Mouse (Mus musculus): ENCODE measurements around the gene Baiap2l1. TPM values are rescaled to one million over a fixed set of nuclear protein-coding genes. Genes with fewer than 3 reads are reported as not detected.

Baiap2l1 gene
- total and polyA plus RNA-seq, 2 experiments: 7.7 to 7.9 TPM

- Histone ChIP-seq H3K4me1 (ENCODE audit: control insufficient read depth, insufficient read depth, low read length) (peaks cover 6% of the 10 kb centered on the region), H3K9ac (ENCODE audit: low read depth, low read length) (no peak overlapping the region), H3K27me3 (ENCODE audit: control insufficient read depth, insufficient read depth, low read length) (no peaks in the 10 kb centered on the region), H3K36me3 (ENCODE audit: control insufficient read depth, insufficient read depth, low read length) (no peaks in the 10 kb centered on the region), H3K79me2 (ENCODE audit: control insufficient read depth, insufficient read depth, low read length) (no peaks in the 10 kb centered on the region), H3K27ac (replicated peaks; ENCODE audit: insufficient read depth, low read depth, low read length) (no peak overlapping the region), H3K4me3 (ENCODE audit: insufficient read depth, low read depth, low read length) (no peak overlapping the region)
- 54% methylated on average over 11 of the region's 11 CpGs for WGBS
- no peak for DNase-seq (ENCODE audit: extremely low read depth, low read depth, low spot score)
- TF ChIP-seq CTCF (IDR thresholded peaks at IDR 0.05; ENCODE audit: low read depth, low read length) (no peak), POLR2A (IDR thresholded peaks at IDR 0.05; ENCODE audit: extremely low read depth, insufficient read depth, low read length) (no peak)
Measured at GRCm38 (mm10) chr5:144226220-144226619, 131.7 kb downstream of the Baiap2l1 start.

GRCm38 (mm10) chr5:144223899-144224816 lies 133.8 kb downstream of the Baiap2l1 start:
- Histone ChIP-seq H3K27me3 (ENCODE audit: control insufficient read depth, insufficient read depth, low read length) (no peaks in the 10 kb centered on the region), H3K36me3 (ENCODE audit: control insufficient read depth, insufficient read depth, low read length) (no peaks in the 10 kb centered on the region), H3K4me1 (ENCODE audit: control insufficient read depth, insufficient read depth, low read length) (peaks cover 8% of the 10 kb centered on the region), H3K4me3 (ENCODE audit: insufficient read depth, low read depth, low read length) (peak overlapping the region; percentile 71), H3K79me2 (ENCODE audit: control insufficient read depth, insufficient read depth, low read length) (no peaks in the 10 kb centered on the region), H3K27ac (replicated peaks; ENCODE audit: insufficient read depth, low read depth, low read length) (peak overlapping the region; percentile 85), H3K9ac (ENCODE audit: low read depth, low read length) (peak overlapping the region; percentile 87)
- peak; percentile 53 for DNase-seq (ENCODE audit: extremely low read depth, low read depth, low spot score)
- TF ChIP-seq CTCF (IDR thresholded peaks at IDR 0.05; ENCODE audit: low read depth, low read length) (no peak), POLR2A (IDR thresholded peaks at IDR 0.05; ENCODE audit: extremely low read depth, insufficient read depth, low read length) (no peak)
- 17% methylated on average over 18 of the region's 18 CpGs for WGBS

- Histone ChIP-seq H3K9ac (ENCODE audit: low read depth, low read length) (peak within 1 kb of the TSS; percentile 87), H3K27me3 (ENCODE audit: control insufficient read depth, insufficient read depth, low read length) (no peaks in the 10 kb centered on the region), H3K4me1 (ENCODE audit: control insufficient read depth, insufficient read depth, low read length) (peaks cover 8% of the 10 kb centered on the region), H3K27ac (replicated peaks; ENCODE audit: insufficient read depth, low read depth, low read length) (peak within 1 kb of the TSS; percentile 85), H3K36me3 (ENCODE audit: control insufficient read depth, insufficient read depth, low read length) (no peaks in the 10 kb centered on the region), H3K4me3 (ENCODE audit: insufficient read depth, low read depth, low read length) (peak within 1 kb of the TSS; percentile 71), H3K79me2 (ENCODE audit: control insufficient read depth, insufficient read depth, low read length) (no peaks in the 10 kb centered on the region)
- no peak for TF ChIP-seq CTCF (IDR thresholded peaks at IDR 0.05; ENCODE audit: low read depth, low read length)
- peak; percentile 75 for TF ChIP-seq POLR2A (IDR thresholded peaks at IDR 0.05; ENCODE audit: extremely low read depth, insufficient read depth, low read length)
- DNase-seq (ENCODE audit: extremely low read depth, low read depth, low spot score): peak; percentile 90
- WGBS: under 1% methylated on average over 37 of the region's 37 CpGs
Measured at GRCm38 (mm10) chr5:144223503-144223862, 134.4 kb downstream of the Baiap2l1 start, which contains the start of gene Tecpr1. TSS of gene Tecpr1 (minus strand) at chr5:144223615.

- Histone ChIP-seq H3K9ac (ENCODE audit: low read depth, low read length) (peak overlapping the region; percentile 76), H3K36me3 (ENCODE audit: control insufficient read depth, insufficient read depth, low read length) (no peaks in the 10 kb centered on the region), H3K4me1 (ENCODE audit: control insufficient read depth, insufficient read depth, low read length) (peaks cover 8% of the 10 kb centered on the region), H3K4me3 (ENCODE audit: insufficient read depth, low read depth, low read length) (peak overlapping the region; percentile 69), H3K79me2 (ENCODE audit: control insufficient read depth, insufficient read depth, low read length) (no peaks in the 10 kb centered on the region), H3K27me3 (ENCODE audit: control insufficient read depth, insufficient read depth, low read length) (no peaks in the 10 kb centered on the region), H3K27ac (replicated peaks; ENCODE audit: insufficient read depth, low read depth, low read length) (peak overlapping the region; percentile 47)
- DNase-seq (ENCODE audit: extremely low read depth, low read depth, low spot score): no peak
- WGBS: 2% methylated on average over 25 of the region's 25 CpGs
- TF ChIP-seq CTCF (IDR thresholded peaks at IDR 0.05; ENCODE audit: low read depth, low read length) (no peak), POLR2A (IDR thresholded peaks at IDR 0.05; ENCODE audit: extremely low read depth, insufficient read depth, low read length) (no peak)
Measured at GRCm38 (mm10) chr5:144222811-144223502, 135.0 kb downstream of the Baiap2l1 start.

- TF ChIP-seq POLR2A (IDR thresholded peaks at IDR 0.05; ENCODE audit: extremely low read depth, insufficient read depth, low read length) (no peak), CTCF (IDR thresholded peaks at IDR 0.05; ENCODE audit: low read depth, low read length) (no peak)
- Histone ChIP-seq H3K79me2 (ENCODE audit: control insufficient read depth, insufficient read depth, low read length) (no peaks in the 10 kb centered on the region), H3K4me3 (ENCODE audit: insufficient read depth, low read depth, low read length) (no peak overlapping the region), H3K36me3 (ENCODE audit: control insufficient read depth, insufficient read depth, low read length) (no peaks in the 10 kb centered on the region), H3K9ac (ENCODE audit: low read depth, low read length) (no peak overlapping the region), H3K4me1 (ENCODE audit: control insufficient read depth, insufficient read depth, low read length) (peaks cover 8% of the 10 kb centered on the region), H3K27ac (replicated peaks; ENCODE audit: insufficient read depth, low read depth, low read length) (no peak overlapping the region), H3K27me3 (ENCODE audit: control insufficient read depth, insufficient read depth, low read length) (no peaks in the 10 kb centered on the region)
- WGBS: 68% methylated on average over 4 of the region's 4 CpGs
- DNase-seq (ENCODE audit: extremely low read depth, low read depth, low spot score): peak; percentile 20
Measured at GRCm38 (mm10) chr5:144221305-144221704, 136.6 kb downstream of the Baiap2l1 start.

Data from liver, adult 2 months (tissue).